Mouse (Mus musculus): ENCODE measurements around the gene Fmnl2.

- no peak for TF ChIP-seq CTCF (IDR thresholded peaks at IDR 0.05; ENCODE audit: extremely low read depth, insufficient read depth, insufficient read length, insufficient replicate concordance)
- no peak for TF ChIP-seq POLR2A (IDR thresholded peaks at IDR 0.05; ENCODE audit: low read depth, low read length)
Measured at GRCm38 (mm10) chr2:52927858-52928301, 70.2 kb downstream of the Fmnl2 start.
